Mouse (Mus musculus) olfactory bulb, adult 2 months (tissue): ENCODE measurements around the gene Rrp1. TPM values are rescaled to one million over a fixed set of nuclear protein-coding genes. Genes with fewer than 3 reads are reported as not detected.
A peak's percentile ranks its signal among the peaks of the same experiment; 100 is the strongest.
"Not testable (repeated sequence)": the region's sequence is repeated elsewhere in the genome, so short reads cannot be mapped to it uniquely, and the experiment has no call there.

Experiments used
- H3K27ac ChIP-seq: fragments of 200-500 bp; 2 replicates; pipeline ENCODE4 v1.5.1; 2012; ENCODE audit warnings: low read depth, low read length; ENCODE audit not compliant: insufficient read depth
- H3K4me1 ChIP-seq: fragments of 200-500 bp; 2 replicates; pipeline ENCODE4 v1.6.1; 2012; ENCODE audit warnings: low read length; ENCODE audit not compliant: control insufficient read depth, insufficient read depth
- H3K4me3 ChIP-seq: fragments of 200-500 bp; 2 replicates; pipeline ENCODE4 v1.5.1; 2012; ENCODE audit warnings: mild to moderate bottlenecking, low read depth, low read length, moderate library complexity; ENCODE audit not compliant: insufficient read depth
- CTCF ChIP-seq: fragments of 200-500 bp; IDR thresholded peaks from 2 replicates; pipeline ENCODE4 v1.5.1; 2012; ENCODE audit warnings: low read depth, mild to moderate bottlenecking, low read length, moderate library complexity; ENCODE audit not compliant: insufficient read depth
- POLR2A ChIP-seq: fragments of 200-500 bp; IDR thresholded peaks from 2 replicates; pipeline ENCODE4 v1.6.1; 2012; ENCODE audit warnings: mild to moderate bottlenecking, low read depth, low read length, moderate library complexity; ENCODE audit not compliant: insufficient read depth
- WGBS: fragments of 180-500 bp; shearing (Covaris S2); methylation state at CpG from one replicate; pipeline ENCODE4 v1.1.7; 2018; 5-methylcytosine and 5-hydroxymethylcytosine counted together
- polyA plus RNA-seq: library from polyadenylated mRNA; stranded (reverse); fragments of >200 nt; gene quantifications from 2 replicates; pipeline ENCODE4 v1.2.4, GENCODE M21; 2012; ENCODE audit warnings: low replicate concordance; ENCODE audit not compliant: missing spikeins, insufficient read depth, insufficient read length

The Rrp1 gene
- polyA plus RNA-seq, 1 experiment = not detected

DNA sequence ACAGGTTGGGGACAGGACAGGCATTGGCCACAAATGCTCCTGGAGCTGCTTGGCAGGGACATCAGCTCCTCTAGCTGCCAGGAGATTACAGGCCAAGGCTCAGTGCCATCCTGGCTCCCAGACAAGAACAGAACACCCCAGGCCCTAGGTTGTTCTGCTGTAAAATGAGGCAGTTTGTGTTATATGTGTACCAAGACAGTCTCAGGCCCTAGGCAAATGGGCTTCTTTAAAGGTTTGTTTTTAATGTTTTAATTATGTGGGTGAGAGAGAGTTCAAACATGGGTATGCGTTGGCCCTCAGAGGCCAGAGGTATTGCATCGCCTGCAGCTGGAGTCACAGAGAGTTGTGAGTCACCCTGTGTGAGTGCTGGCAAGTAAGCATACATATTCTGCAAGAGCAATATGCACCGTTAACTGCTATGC lies 52.5 kb downstream of the Rrp1 start:
- H3K4me1 ChIP-seq = peaks cover 10% of the 10 kb centered on the region
- TF ChIP-seq CTCF = no peak
- TF ChIP-seq POLR2A = no peak
- peak overlapping the region; percentile 82; the same call in 1 of the 2 replicates for H3K27ac ChIP-seq
- 16% methylated on average over 3 of the region's 3 CpGs for WGBS
- H3K4me3 ChIP-seq = no peak overlapping the region

DNA sequence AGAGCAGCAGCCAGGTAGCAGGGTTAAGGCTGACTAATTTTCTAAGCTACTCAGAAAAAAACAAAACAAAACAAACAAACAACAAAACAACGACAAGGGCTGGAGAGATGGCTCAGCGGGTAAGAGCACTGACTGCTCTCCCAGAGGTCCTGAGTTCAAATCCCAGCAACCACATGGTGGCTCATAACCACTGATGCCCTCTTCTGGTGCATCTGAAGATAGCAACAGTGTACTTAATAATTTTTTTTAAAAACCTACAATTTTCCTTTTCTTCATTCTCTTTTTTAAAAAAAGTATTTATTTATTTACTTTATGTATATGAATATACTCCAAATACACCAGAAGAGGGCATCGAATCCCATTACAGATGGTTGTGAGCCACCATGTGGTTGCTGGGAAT lies 53.8 kb downstream of the Rrp1 start:
- not testable (repeated sequence) for H3K4me1 ChIP-seq, H3K4me3 ChIP-seq, H3K27ac ChIP-seq
- WGBS = 91% methylated on average over 3 of the region's 3 CpGs

DNA sequence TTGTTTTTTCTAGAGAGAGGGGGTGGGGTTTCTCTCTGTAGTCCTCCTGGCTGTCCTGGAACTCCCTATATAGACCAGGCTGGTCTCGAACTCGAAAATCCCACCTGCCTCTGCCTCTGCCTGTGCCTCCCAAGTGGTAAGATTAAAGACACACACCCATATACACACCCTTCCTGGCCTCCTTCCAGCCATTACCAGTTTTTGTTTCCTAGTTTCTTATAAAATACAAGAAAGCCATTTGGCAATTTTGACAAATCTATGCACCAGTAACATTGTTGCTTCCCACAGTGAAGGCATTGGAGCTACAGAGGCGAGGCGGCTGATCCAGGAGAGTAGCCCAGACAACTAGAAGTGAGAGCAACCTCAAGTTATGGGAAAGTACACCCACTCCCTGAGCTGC lies 54.6 kb downstream of the Rrp1 start:
- no peak overlapping the region for H3K4me3 ChIP-seq
- H3K27ac ChIP-seq = no peak overlapping the region
- TF ChIP-seq POLR2A (no peak), CTCF (no peak)
- peaks cover 11% of the 10 kb centered on the region for H3K4me1 ChIP-seq
- 83% methylated on average over 4 of the region's 4 CpGs for whole genome bisulfite sequencing

DNA sequence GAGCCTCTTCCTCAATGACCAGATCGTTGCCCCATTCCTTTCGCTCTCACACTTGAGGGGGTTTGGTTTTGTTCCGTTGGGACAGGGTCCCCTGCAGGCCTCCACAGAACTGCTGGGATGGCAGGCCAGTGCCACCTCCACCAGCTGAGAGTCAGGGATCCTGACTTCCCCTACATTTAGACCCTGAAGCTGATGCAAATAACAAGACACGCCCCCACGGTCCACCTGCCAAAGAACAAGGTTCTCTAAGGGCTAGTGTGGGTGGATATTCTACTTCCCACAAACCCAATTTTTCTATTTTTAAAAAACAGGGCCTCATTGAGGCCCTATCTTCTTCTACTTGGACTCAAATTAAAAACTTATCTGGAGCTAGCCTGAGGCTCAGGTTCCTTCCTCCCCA lies 55.1 kb downstream of the Rrp1 start:
- Histone ChIP-seq H3K27ac (no peak overlapping the region), H3K4me1 (peaks cover 15% of the 10 kb centered on the region), H3K4me3 (no peak overlapping the region)
- 76% methylated on average over 5 of the region's 5 CpGs for WGBS
- TF ChIP-seq CTCF (no peak), POLR2A (no peak)

DNA sequence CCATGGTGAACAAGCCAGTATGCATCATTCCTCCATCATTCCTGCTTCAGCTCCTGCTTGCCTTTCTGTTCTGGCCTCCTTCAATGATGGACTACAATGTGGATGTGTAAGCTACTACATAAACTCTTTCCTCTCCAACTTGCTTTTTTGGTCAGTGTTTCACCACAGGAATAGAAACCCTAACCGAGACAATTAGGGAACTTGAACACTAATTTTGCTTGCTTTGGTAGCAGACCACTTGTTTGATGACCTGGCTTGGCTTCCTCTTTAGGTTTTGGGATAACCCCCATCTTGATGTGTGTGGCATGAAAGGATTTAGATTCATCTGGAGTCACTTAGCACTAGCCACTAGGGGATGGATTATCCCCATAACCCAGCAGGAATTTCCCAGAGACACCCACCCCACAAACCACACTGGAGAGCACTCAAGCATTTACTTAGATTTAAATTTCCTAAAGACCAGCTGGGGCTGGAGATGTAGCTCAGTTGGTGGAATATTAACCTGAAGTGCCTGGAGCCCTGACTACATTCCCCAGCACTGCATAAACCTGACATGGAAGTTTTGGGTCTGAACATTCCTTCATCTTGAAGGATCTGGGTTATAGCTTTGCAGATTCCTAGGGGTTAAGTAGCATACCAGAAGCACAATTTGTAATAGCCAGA lies 56.8 kb downstream of the Rrp1 start:
- Histone ChIP-seq H3K4me1 (peaks cover 19% of the 10 kb centered on the region), H3K27ac (no peak overlapping the region), H3K4me3 (no peak overlapping the region)
- TF ChIP-seq CTCF = no peak
- TF ChIP-seq POLR2A = no peak
- 84% methylated on average over 1 of the region's 1 CpGs for WGBS

DNA sequence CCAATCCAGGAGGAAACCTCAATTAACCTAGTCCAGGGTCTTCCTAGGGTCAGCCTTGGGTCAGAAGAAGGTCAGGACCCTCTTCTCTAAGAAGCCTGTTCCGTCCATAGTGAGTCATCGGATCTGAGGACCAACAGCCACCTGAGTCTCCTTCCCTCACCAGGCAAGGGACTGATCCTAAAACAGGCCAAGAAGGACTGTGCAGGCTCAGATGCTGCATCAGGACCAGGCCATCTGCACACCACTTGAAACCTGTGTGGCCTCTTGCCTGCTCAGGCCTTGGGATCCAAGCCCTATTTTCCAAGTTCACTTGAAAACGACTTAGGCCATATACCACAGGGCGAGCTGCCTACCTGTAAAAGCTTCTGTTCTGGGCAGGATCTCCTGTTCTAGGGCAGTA lies 59.6 kb downstream of the Rrp1 start:
- Histone ChIP-seq H3K4me1 (peaks cover 27% of the 10 kb centered on the region), H3K27ac (peak overlapping the region; percentile 84), H3K4me3 (no peak overlapping the region)
- WGBS = 88% methylated on average over 4 of the region's 4 CpGs
- TF ChIP-seq CTCF (no peak), POLR2A (no peak)

DNA sequence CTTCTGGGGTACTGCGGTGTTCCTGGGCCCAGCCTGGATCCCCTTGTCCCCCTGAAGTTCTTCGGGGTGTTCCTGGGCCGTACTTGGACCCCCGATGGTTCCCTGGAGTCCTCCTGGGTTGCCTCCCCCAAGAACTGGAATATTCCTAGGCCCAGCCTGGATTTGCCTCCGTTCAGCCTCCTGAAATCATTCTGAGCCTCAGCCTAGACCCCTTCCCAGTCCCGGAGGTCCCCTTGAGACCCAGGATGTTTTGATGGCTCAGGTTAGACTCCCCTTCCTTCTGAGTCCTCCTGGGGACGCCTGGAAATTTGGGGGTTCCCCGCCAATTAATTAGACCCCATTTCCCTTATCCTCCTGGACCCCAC lies 60.2 kb downstream of the Rrp1 start:
- 22% methylated on average over 8 of the region's 8 CpGs for whole genome bisulfite sequencing
- peak overlapping the region; percentile 84 for H3K27ac ChIP-seq
- peaks cover 28% of the 10 kb centered on the region for H3K4me1 ChIP-seq
- TF ChIP-seq POLR2A (no peak), CTCF (no peak)
- peak overlapping the region; percentile 71 for H3K4me3 ChIP-seq

DNA sequence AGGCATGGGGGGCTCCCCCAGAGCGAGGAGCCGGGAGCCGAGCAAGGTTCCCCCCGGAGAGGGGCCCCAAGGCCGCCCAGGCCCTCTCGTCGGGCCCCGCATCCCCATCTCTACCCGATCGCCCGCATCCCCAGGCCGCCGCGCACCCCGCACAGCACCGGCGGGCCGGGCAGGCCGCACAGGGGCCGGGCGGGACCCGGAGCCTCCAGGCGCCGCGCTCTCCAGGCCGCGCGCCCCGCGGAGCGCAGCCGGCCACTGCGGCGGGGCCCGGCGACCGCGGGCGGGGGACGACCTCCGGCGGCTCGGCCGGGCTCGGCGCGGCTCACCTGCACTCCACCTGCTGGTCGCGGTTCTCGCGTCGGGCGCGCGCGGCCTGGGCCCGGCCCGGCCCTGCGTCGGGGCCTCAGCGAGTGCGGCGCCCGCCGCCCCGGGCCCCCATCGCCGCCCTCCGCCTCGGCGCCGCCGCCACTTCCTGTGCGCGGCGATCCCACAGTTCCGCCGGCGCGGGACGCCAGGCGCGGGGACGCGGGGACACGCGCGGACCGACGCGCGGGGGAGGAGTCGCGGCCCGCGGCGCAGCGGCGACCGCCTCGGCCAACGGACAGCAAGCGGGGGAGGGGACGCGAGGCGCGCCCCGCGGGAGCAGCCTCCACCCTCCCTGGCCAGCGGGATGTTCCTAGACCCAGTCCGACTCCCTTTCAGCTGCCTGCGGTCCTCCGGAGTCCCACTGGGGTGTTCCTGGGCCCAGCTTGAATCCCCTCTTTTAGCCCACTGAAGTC lies 60.8 kb downstream of the Rrp1 start, which contains the start of gene Agpat3:
Gene Agpat3, minus strand, starts transcription at position 603 of the 779 bp plus-strand sequence.
- Histone ChIP-seq H3K4me1 (peaks cover 30% of the 10 kb centered on the region), H3K4me3 (peak within 1 kb of the TSS; percentile 71), H3K27ac (peak within 1 kb of the TSS; percentile 84)
- TF ChIP-seq POLR2A = 0 out of 2 replicates have a peak, but pooled peaks have one; percentile 42
- TF ChIP-seq CTCF = no peak
- 6% methylated on average over 113 of the region's 113 CpGs for WGBS

DNA sequence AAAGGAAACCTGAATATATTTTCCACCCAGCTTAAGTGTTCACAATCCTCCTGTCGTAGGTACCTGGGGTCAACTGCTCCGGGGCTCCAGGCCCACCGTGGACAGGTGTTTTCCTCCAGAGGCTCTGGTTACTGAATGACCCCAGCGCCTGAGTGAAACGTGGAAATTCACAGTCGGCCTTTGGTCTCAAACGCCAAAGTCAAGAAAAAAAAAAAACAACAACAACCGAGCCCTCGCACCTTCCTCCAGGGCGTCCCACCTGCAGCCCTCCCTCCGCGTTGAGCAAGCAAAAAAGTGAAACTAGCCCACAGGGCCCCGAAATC lies 61.3 kb downstream of the Rrp1 start:
- peak overlapping the region; percentile 71 for H3K4me3 ChIP-seq
- H3K4me1 ChIP-seq = peaks cover 30% of the 10 kb centered on the region
- under 1% methylated on average over 13 of the region's 13 CpGs for WGBS
- TF ChIP-seq CTCF (no peak), POLR2A (no peak)
- no peak overlapping the region for H3K27ac ChIP-seq
